10 mouse cellular contexts compared by ENCODE assay signal in genomic region chr10:128918246-128918645, GRCm38 (mm10). TPM values are rescaled to one million over a fixed set of nuclear protein-coding genes. Genes with fewer than 3 reads are reported as not detected.
A peak's percentile ranks its signal among the peaks of the same experiment; 100 is the strongest.
DNase-seq lines count a peak whose midpoint lies in the region; ATAC-seq and TF ChIP-seq lines count a peak whose summit lies in the region.
"Had no signal": no experiment of that assay in that cellular context is flagged by ENCODE, and none has a peak within 500 bp of the region (broad histone marks: within the 10 kb centered on the region; RNA-seq: fewer than 3 reads in every experiment).

No protein-coding gene starts in this region.

- ATAC-seq in heart, embryonic 13.5 days (ENCODE audit: extremely low read depth, insufficient number of reproducible peaks, low FRiP score, low TSS enrichment): no peak
- ATAC-seq in intestine, postnatal 0 days: no peak
- no peak for ATAC-seq in neural tube, embryonic 15.5 days (ENCODE audit: low FRiP score)

- peaks cover 45% of the 10 kb centered on the region for H3K4me1 ChIP-seq in heart, embryonic 13.5 days
- 0 out of 2 replicates have a peak, but pooled peaks cover 17% of the 10 kb centered on the region for H3K4me1 ChIP-seq in intestine, postnatal 0 days (replicated peaks; ENCODE audit: control insufficient read depth, insufficient read depth, low read length)
- H3K4me1 ChIP-seq in neural tube, embryonic 15.5 days: peaks cover 54% of the 10 kb centered on the region

- H3K9ac ChIP-seq in heart, embryonic 13.5 days: no peak overlapping the region
- H3K9ac ChIP-seq in intestine, postnatal 0 days (ENCODE audit: low read depth, low read length): no peak overlapping the region
- H3K9ac ChIP-seq in neural tube, embryonic 15.5 days (replicated peaks): no peak overlapping the region; the same call in 1 of the 2 replicates
- H3K9ac ChIP-seq: stomach, embryonic 15.5 days had no signal

- intact Hi-C loops in heart, postnatal 25 days (cut with DNase I): no loop called here

- H3K9me3 ChIP-seq in heart, embryonic 13.5 days: no peaks in the 10 kb centered on the region
- no peaks in the 10 kb centered on the region for H3K9me3 ChIP-seq in intestine, postnatal 0 days (ENCODE audit: control insufficient read depth)
- no peaks in the 10 kb centered on the region for H3K9me3 ChIP-seq in neural tube, embryonic 15.5 days (replicated peaks)
- H3K9me3 ChIP-seq: stomach, embryonic 15.5 days had no signal

- no peak overlapping the region for H3K4me2 ChIP-seq in heart, embryonic 13.5 days
- 0 out of 2 replicates have a peak overlapping the region, but pooled peaks have one; percentile 13 for H3K4me2 ChIP-seq in intestine, postnatal 0 days (replicated peaks; ENCODE audit: low read depth)
- no peak overlapping the region for H3K4me2 ChIP-seq in neural tube, embryonic 15.5 days

- H3K36me3 ChIP-seq in heart, embryonic 13.5 days: peaks cover 57% of the 10 kb centered on the region
- H3K36me3 ChIP-seq in intestine, postnatal 0 days (ENCODE audit: control insufficient read depth, insufficient read depth): peaks cover 53% of the 10 kb centered on the region
- peaks cover 6% of the 10 kb centered on the region; the same call in 1 of the 2 replicates for H3K36me3 ChIP-seq in neural tube, embryonic 15.5 days

- H3K27me3 ChIP-seq in heart, embryonic 13.5 days (replicated peaks): no peaks in the 10 kb centered on the region
- H3K27me3 ChIP-seq in intestine, postnatal 0 days (replicated peaks; ENCODE audit: control insufficient read depth, insufficient read depth, low read length): no peaks in the 10 kb centered on the region
- H3K27me3 ChIP-seq in neural tube, embryonic 15.5 days (replicated peaks): no peaks in the 10 kb centered on the region
- H3K27me3 ChIP-seq: stomach, embryonic 15.5 days had no signal

- TF ChIP-seq CTCF in intestine, postnatal 0 days (IDR thresholded peaks at IDR 0.05; ENCODE audit: low read depth): no peak

- whole genome bisulfite sequencing in heart, embryonic 13.5 days: 72% methylated on average over 7 of the region's 7 CpGs
- 80% methylated on average over 7 of the region's 7 CpGs for WGBS in intestine, postnatal 0 days
- WGBS in neural tube, embryonic 15.5 days: 70% methylated on average over 7 of the region's 7 CpGs

- H3K27ac ChIP-seq in heart, embryonic 13.5 days (replicated peaks): 0 out of 2 replicates have a peak overlapping the region, but pooled peaks have one; percentile 29
- peak overlapping the region; percentile 78; the same call in 1 of the 2 replicates for H3K27ac ChIP-seq in intestine, postnatal 0 days (ENCODE audit: low read depth, low read length)
- peak overlapping the region; percentile 70 for H3K27ac ChIP-seq in neural tube, embryonic 15.5 days (replicated peaks)

- no peak for DNase-seq in heart, postnatal 25 days (ENCODE audit: low spot score)
- DNase-seq in 416B (ENCODE audit: low read depth): peak; percentile 71
- DNase-seq in cerebellum, postnatal 25 days: peak; percentile 98 to 99
- DNase-seq in spleen, postnatal 14 days (ENCODE audit: low spot score in 2 of 2): no peak
- no peak for DNase-seq in thymus, postnatal 0 days (ENCODE audit: low spot score)

- H3K4me3 ChIP-seq in heart, embryonic 13.5 days: no peak overlapping the region
- no peak overlapping the region for H3K4me3 ChIP-seq in intestine, postnatal 0 days (ENCODE audit: low read depth, low read length)
- no peak overlapping the region for H3K4me3 ChIP-seq in neural tube, embryonic 15.5 days (replicated peaks)
- H3K4me3 ChIP-seq: erythroblast, embryonic 14.5 days; stomach, embryonic 15.5 days had no signal

RNA-seq across cellular contexts. Expression of gene Rdh5, which starts 4.4 kb away (rescaled TPM):
- polyA plus RNA-seq in heart, embryonic 13.5 days (2015; fragmentation: Nextera tagmentation; extraction: Ambion mirVana): 8.9 and 10.3 TPM in 2 replicates
- total RNA-seq in heart, postnatal 25 days (2021): 1 to 10 TPM; 5.0 to 7.9 TPM
- 12.4 and 13.0 TPM in 2 replicates for polyA plus RNA-seq in intestine, postnatal 0 days (2015; fragmentation: Nextera tagmentation; extraction: Ambion mirVana)
- polyA plus RNA-seq in neural tube, embryonic 15.5 days (2015; fragmentation: Nextera tagmentation; extraction: Ambion mirVana): 15.7 and 19.8 TPM in 2 replicates
- polyA plus RNA-seq in thymus, postnatal 0 days (2015; fragmentation: Nextera tagmentation; extraction: Ambion mirVana): 6.3 and 7.1 TPM in 2 replicates

RNA-seq across cellular contexts. Expression of gene Bloc1s1, which starts 5.6 kb away (rescaled TPM):
- 199 and 223 TPM in 2 replicates for polyA plus RNA-seq in heart, embryonic 13.5 days (2015; fragmentation: Nextera tagmentation; extraction: Ambion mirVana)
- 100 to 1,000 TPM; 183 to 185 TPM for total RNA-seq in heart, postnatal 25 days (2021)
- 248 and 257 TPM in 2 replicates for polyA plus RNA-seq in intestine, postnatal 0 days (2015; fragmentation: Nextera tagmentation; extraction: Ambion mirVana)
- 248 and 265 TPM in 2 replicates for polyA plus RNA-seq in neural tube, embryonic 15.5 days (2015; fragmentation: Nextera tagmentation; extraction: Ambion mirVana)
- polyA plus RNA-seq in thymus, postnatal 0 days (2015; fragmentation: Nextera tagmentation; extraction: Ambion mirVana): 251 and 253 TPM in 2 replicates

RNA-seq across cellular contexts. Expression of gene Itga7, which starts 15.4 kb away (rescaled TPM):
- 2.4 and 2.9 TPM in 2 replicates for polyA plus RNA-seq in heart, embryonic 13.5 days (2015; fragmentation: Nextera tagmentation; extraction: Ambion mirVana)
- total RNA-seq in heart, postnatal 25 days (2021): 100 to 1,000 TPM; 165 to 176 TPM
- polyA plus RNA-seq in intestine, postnatal 0 days (2015; fragmentation: Nextera tagmentation; extraction: Ambion mirVana): 3.1 and 3.6 TPM in 2 replicates
- polyA plus RNA-seq in neural tube, embryonic 15.5 days (2015; fragmentation: Nextera tagmentation; extraction: Ambion mirVana): 7.2 and 8.8 TPM in 2 replicates
- 2.4 and 2.5 TPM in 2 replicates for polyA plus RNA-seq in thymus, postnatal 0 days (2015; fragmentation: Nextera tagmentation; extraction: Ambion mirVana)
- polyA plus RNA-seq: erythroblast, embryonic 14.5 days had no signal

RNA-seq across cellular contexts. Expression of gene Cd63, which starts 17.5 kb away (rescaled TPM):
- polyA plus RNA-seq in heart, embryonic 13.5 days (2015; fragmentation: Nextera tagmentation; extraction: Ambion mirVana): 370 and 426 TPM in 2 replicates
- total RNA-seq in heart, postnatal 25 days (2021): 100 to 1,000 TPM; 110 to 123 TPM
- polyA plus RNA-seq in intestine, postnatal 0 days (2015; fragmentation: Nextera tagmentation; extraction: Ambion mirVana): 939 and 945 TPM in 2 replicates
- 254 and 295 TPM in 2 replicates for polyA plus RNA-seq in neural tube, embryonic 15.5 days (2015; fragmentation: Nextera tagmentation; extraction: Ambion mirVana)
- 172 and 183 TPM in 2 replicates for polyA plus RNA-seq in thymus, postnatal 0 days (2015; fragmentation: Nextera tagmentation; extraction: Ambion mirVana)

RNA-seq across cellular contexts. Expression of gene Gdf11, which starts 26.7 kb away (rescaled TPM):
- 2.8 and 3.6 TPM in 2 replicates for polyA plus RNA-seq in heart, embryonic 13.5 days (2015; fragmentation: Nextera tagmentation; extraction: Ambion mirVana)
- 1 to 10 TPM; 2.3 to 2.6 TPM for total RNA-seq in heart, postnatal 25 days (2021)
- polyA plus RNA-seq in intestine, postnatal 0 days (2015; fragmentation: Nextera tagmentation; extraction: Ambion mirVana): 0.99 and 1.6 TPM in 2 replicates
- polyA plus RNA-seq in neural tube, embryonic 15.5 days (2015; fragmentation: Nextera tagmentation; extraction: Ambion mirVana): 6.8 and 9.0 TPM in 2 replicates
- polyA plus RNA-seq in thymus, postnatal 0 days (2015; fragmentation: Nextera tagmentation; extraction: Ambion mirVana): 2.3 and 3.0 TPM in 2 replicates
- polyA plus RNA-seq: erythroblast, embryonic 14.5 days had no signal

Comparison
In these comparisons a context has a peak if more than half of its experiments do, and no peak if none do; other contexts are left out.
1. DNase-seq: peak in 416B (single experiment) and cerebellum, postnatal 25 days (2 of 2); none in heart, postnatal 25 days (single experiment), spleen, postnatal 14 days (0 of 2) and thymus, postnatal 0 days (single experiment).
2. Peak in every context shown above with its lines, with median percentiles within 50 percentile points of each other: H3K27ac ChIP-seq.